ENCODE assay signal across 32 mouse cellular contexts in the genomic region with DNA sequence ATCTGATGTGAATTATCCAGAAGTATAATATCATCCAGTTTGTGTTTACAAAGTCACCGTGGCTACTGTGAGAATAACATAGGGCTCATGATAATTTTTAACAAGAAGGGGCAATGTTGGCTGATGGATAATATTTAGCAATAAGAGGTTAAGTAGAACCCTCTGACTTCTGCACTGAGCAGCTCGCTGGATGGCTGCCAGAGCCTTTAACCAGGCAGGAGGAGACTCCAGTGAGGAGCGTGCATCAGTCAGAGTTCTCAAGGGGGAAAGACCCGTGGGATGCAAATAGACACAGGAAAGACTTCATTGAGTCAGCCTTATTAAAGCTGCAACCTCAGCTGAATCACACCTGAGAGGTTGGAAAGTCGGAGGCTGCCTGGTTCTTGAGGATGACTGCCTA. TPM values are rescaled to one million over a fixed set of nuclear protein-coding genes. Genes with fewer than 3 reads are reported as not detected.
DNase-seq lines count a peak whose midpoint lies in the region; ATAC-seq and TF ChIP-seq lines count a peak whose summit lies in the region.
"Had no signal": no experiment of that assay in that cellular context is flagged by ENCODE, and none has a peak within 500 bp of the region (broad histone marks: within the 10 kb centered on the region; RNA-seq: fewer than 3 reads in every experiment).

No protein-coding gene starts in this region.

- WGBS in kidney, embryonic 16.5 days: 70% methylated on average over 5 of the region's 5 CpGs
- 48% methylated on average over 5 of the region's 5 CpGs for WGBS in lung, embryonic 14.5 days
- 59% methylated on average over 5 of the region's 5 CpGs for WGBS in kidney, postnatal 0 days

- no peak overlapping the region for H3K27ac ChIP-seq in kidney, embryonic 16.5 days (ENCODE audit: low read length)
- H3K27ac ChIP-seq in lung, embryonic 14.5 days (ENCODE audit: low read depth): no peak overlapping the region
- H3K27ac ChIP-seq in kidney, postnatal 0 days: no peak overlapping the region
- H3K27ac ChIP-seq: forebrain, embryonic 13.5 days; heart, embryonic 10.5 days; hindbrain, embryonic 13.5 days; limb, embryonic 12.5 days; liver, embryonic 15.5 days; midbrain, embryonic 12.5 days; neural tube, embryonic 15.5 days; stomach, embryonic 15.5 days had no signal

- DNase-seq in kidney, adult 11 months: peak; percentile 54
- DNase-seq in lung, embryonic 14.5 days: peak; percentile 2
- no peak for DNase-seq in lung, adult 18-20 months
- DNase-seq in kidney, postnatal 0 days (ENCODE audit: low spot score): peak; percentile 3
- peak; percentile 48 to 72 for DNase-seq in kidney, postnatal 36 days
- no peak for DNase-seq in spleen, postnatal 14 days (ENCODE audit: low spot score in 2 of 2)
- DNase-seq in thymus, postnatal 14 days: no peak
- DNase-seq: adrenal gland, postnatal 36 days; B cell, adult 2 months; cerebellum, adult 11 months; cerebellum, adult 9-10 months; gastrocnemius, postnatal 14 days; heart, adult 11 months; heart, postnatal 36 days; lung, postnatal 36 days; retina, postnatal 1 day; right cerebral cortex, postnatal 14 days had no signal

- ATAC-seq in kidney, embryonic 16.5 days (ENCODE audit: low FRiP score, low TSS enrichment): no peak
- no peak for ATAC-seq in lung, embryonic 14.5 days (ENCODE audit: insufficient read depth)
- no peak; the same call in 1 of the 2 replicates for ATAC-seq in kidney, postnatal 0 days (replicated peaks; ENCODE audit: low FRiP score, low read depth)
- ATAC-seq: forebrain, embryonic 13.5 days; intestine, postnatal 0 days had no signal

- no peaks in the 10 kb centered on the region for H3K36me3 ChIP-seq in kidney, embryonic 16.5 days (ENCODE audit: insufficient read depth, low read length)
- H3K36me3 ChIP-seq in lung, embryonic 14.5 days (ENCODE audit: insufficient read depth): no peaks in the 10 kb centered on the region
- H3K36me3 ChIP-seq in kidney, postnatal 0 days (ENCODE audit: insufficient read depth, low read length): no peaks in the 10 kb centered on the region
- H3K36me3 ChIP-seq: heart, embryonic 10.5 days; hindbrain, embryonic 13.5 days; limb, embryonic 12.5 days; liver, embryonic 15.5 days; midbrain, embryonic 12.5 days; neural tube, embryonic 15.5 days; stomach, embryonic 15.5 days had no signal

- H3K4me3 ChIP-seq in kidney, embryonic 16.5 days (ENCODE audit: low read length): no peak overlapping the region
- no peak overlapping the region for H3K4me3 ChIP-seq in lung, embryonic 14.5 days (ENCODE audit: low read depth, low read length)
- no peak overlapping the region for H3K4me3 ChIP-seq in kidney, postnatal 0 days (replicated peaks; ENCODE audit: low read depth, low read length)
- H3K4me3 ChIP-seq: forebrain, embryonic 13.5 days; heart, embryonic 10.5 days; hindbrain, embryonic 13.5 days; limb, embryonic 12.5 days; liver, embryonic 15.5 days; midbrain, embryonic 12.5 days; neural tube, embryonic 15.5 days; stomach, embryonic 15.5 days had no signal

- H3K4me1 ChIP-seq in kidney, embryonic 16.5 days (ENCODE audit: insufficient read depth, low read length): no peaks in the 10 kb centered on the region
- no peaks in the 10 kb centered on the region for H3K4me1 ChIP-seq in lung, embryonic 14.5 days (ENCODE audit: insufficient read depth)
- no peaks in the 10 kb centered on the region for H3K4me1 ChIP-seq in kidney, postnatal 0 days (replicated peaks; ENCODE audit: insufficient read depth, low read length)
- H3K4me1 ChIP-seq: forebrain, embryonic 13.5 days; hindbrain, embryonic 13.5 days; limb, embryonic 12.5 days; liver, embryonic 15.5 days; midbrain, embryonic 12.5 days; stomach, embryonic 15.5 days had no signal

- no peaks in the 10 kb centered on the region for H3K9me3 ChIP-seq in kidney, embryonic 16.5 days (ENCODE audit: low read length)
- H3K9me3 ChIP-seq in lung, embryonic 14.5 days (ENCODE audit: low read depth, low read length): no peaks in the 10 kb centered on the region
- H3K9me3 ChIP-seq in kidney, postnatal 0 days (replicated peaks; ENCODE audit: low read length): no peaks in the 10 kb centered on the region
- H3K9me3 ChIP-seq: forebrain, embryonic 13.5 days; heart, embryonic 10.5 days; hindbrain, embryonic 13.5 days; limb, embryonic 12.5 days; liver, embryonic 15.5 days; midbrain, embryonic 12.5 days; neural tube, embryonic 15.5 days; stomach, embryonic 15.5 days had no signal

- TF ChIP-seq CTCF in lung, embryonic 14.5 days (IDR thresholded peaks at IDR 0.05; ENCODE audit: low read depth): no peak
- TF ChIP-seq CTCF in kidney, postnatal 0 days (IDR thresholded peaks at IDR 0.05; ENCODE audit: low read depth): no peak

- H3K27me3 ChIP-seq in kidney, embryonic 16.5 days (ENCODE audit: insufficient read depth, low read length): no peaks in the 10 kb centered on the region
- no peaks in the 10 kb centered on the region for H3K27me3 ChIP-seq in lung, embryonic 14.5 days (ENCODE audit: insufficient read depth, low read length)
- no peaks in the 10 kb centered on the region for H3K27me3 ChIP-seq in kidney, postnatal 0 days (ENCODE audit: insufficient read depth, low read length)
- H3K27me3 ChIP-seq: forebrain, embryonic 13.5 days; hindbrain, embryonic 13.5 days; limb, embryonic 12.5 days; liver, embryonic 15.5 days; midbrain, embryonic 12.5 days; neural tube, embryonic 15.5 days; stomach, embryonic 15.5 days had no signal

- H3K9ac ChIP-seq in kidney, embryonic 16.5 days (replicated peaks; ENCODE audit: low read length): no peak overlapping the region
- no peak overlapping the region for H3K9ac ChIP-seq in lung, embryonic 14.5 days
- no peak overlapping the region for H3K9ac ChIP-seq in kidney, postnatal 0 days (ENCODE audit: low read depth, low read length)
- H3K9ac ChIP-seq: forebrain, embryonic 13.5 days; hindbrain, embryonic 13.5 days; limb, embryonic 12.5 days; liver, embryonic 15.5 days; midbrain, embryonic 12.5 days; neural tube, embryonic 15.5 days; stomach, embryonic 15.5 days had no signal

- H3K4me2 ChIP-seq in kidney, embryonic 16.5 days (replicated peaks; ENCODE audit: low read depth, low read length): no peak overlapping the region
- H3K4me2 ChIP-seq in lung, embryonic 14.5 days: no peak overlapping the region
- no peak overlapping the region for H3K4me2 ChIP-seq in kidney, postnatal 0 days (ENCODE audit: low read length)
- H3K4me2 ChIP-seq: forebrain, embryonic 13.5 days; hindbrain, embryonic 13.5 days; limb, embryonic 12.5 days; liver, embryonic 15.5 days; midbrain, embryonic 12.5 days; neural tube, embryonic 15.5 days; stomach, embryonic 15.5 days had no signal

RNA-seq across cellular contexts. Expression of gene Gm5416, which starts 6.4 kb away (rescaled TPM):
- 0.74 TPM in 1 of 2 replicates, not detected in the other for polyA plus RNA-seq in kidney, embryonic 16.5 days (2015; fragmentation: Nextera tagmentation; extraction: Ambion mirVana)
- polyA plus RNA-seq in lung, embryonic 14.5 days (2014; fragmentation: Nextera tagmentation; extraction: Ambion mirVana): not detected in 2 replicates
- polyA plus RNA-seq in kidney, postnatal 0 days (2015; fragmentation: Nextera tagmentation; extraction: Ambion mirVana): 0.88 and 1.7 TPM in 2 replicates
- polyA plus RNA-seq: forebrain, embryonic 13.5 days; heart, embryonic 10.5 days; heart, embryonic 16.5 days; hindbrain, embryonic 13.5 days; intestine, postnatal 0 days; limb, embryonic 12.5 days; liver, adult 2 months; lung, embryonic 16.5 days; midbrain, embryonic 12.5 days; neural tube, embryonic 15.5 days; small intestine, adult 2 months; urinary bladder, adult 2 months had no signal

RNA-seq across cellular contexts. Expression of gene 2010005H15Rik, which starts 17.4 kb away (rescaled TPM):
- polyA plus RNA-seq in kidney, embryonic 16.5 days (2015; fragmentation: Nextera tagmentation; extraction: Ambion mirVana): not detected in 2 replicates
- polyA plus RNA-seq in lung, embryonic 14.5 days (2014; fragmentation: Nextera tagmentation; extraction: Ambion mirVana): 0.34 TPM in 1 of 2 replicates, not detected in the other
- polyA plus RNA-seq in kidney, postnatal 0 days (2015; fragmentation: Nextera tagmentation; extraction: Ambion mirVana): 3.5 and 4.5 TPM in 2 replicates
- polyA plus RNA-seq: forebrain, embryonic 13.5 days; heart, embryonic 10.5 days; heart, embryonic 16.5 days; limb, embryonic 12.5 days; liver, adult 2 months; midbrain, embryonic 12.5 days; neural tube, embryonic 15.5 days; small intestine, adult 2 months had no signal

RNA-seq across cellular contexts. Expression of gene Gm5483, which starts 19.8 kb away (rescaled TPM):
- polyA plus RNA-seq in kidney, embryonic 16.5 days (2015; fragmentation: Nextera tagmentation; extraction: Ambion mirVana): 1.6 and 1.7 TPM in 2 replicates
- 0.70 and 2.7 TPM in 2 replicates for polyA plus RNA-seq in lung, embryonic 14.5 days (2014; fragmentation: Nextera tagmentation; extraction: Ambion mirVana)
- 9.6 and 11.5 TPM in 2 replicates for polyA plus RNA-seq in kidney, postnatal 0 days (2015; fragmentation: Nextera tagmentation; extraction: Ambion mirVana)
- polyA plus RNA-seq: heart, embryonic 10.5 days; liver, adult 2 months; small intestine, adult 2 months; urinary bladder, adult 2 months had no signal

RNA-seq across cellular contexts. Expression of gene Stfa2l1, which starts 47.2 kb away (rescaled TPM):
- polyA plus RNA-seq in kidney, embryonic 16.5 days (2015; fragmentation: Nextera tagmentation; extraction: Ambion mirVana): 1.0 TPM in 2 replicates
- not detected in 2 replicates for polyA plus RNA-seq in lung, embryonic 14.5 days (2014; fragmentation: Nextera tagmentation; extraction: Ambion mirVana)
- polyA plus RNA-seq in kidney, postnatal 0 days (2015; fragmentation: Nextera tagmentation; extraction: Ambion mirVana): 4.7 and 5.1 TPM in 2 replicates
- polyA plus RNA-seq: forebrain, embryonic 13.5 days; heart, embryonic 10.5 days; hindbrain, embryonic 13.5 days; limb, embryonic 12.5 days; liver, adult 2 months; midbrain, embryonic 12.5 days; small intestine, adult 2 months; urinary bladder, adult 2 months had no signal

Comparison
In these comparisons a context has a peak if more than half of its experiments do, and no peak if none do; other contexts are left out.
1. DNase-seq: peak in kidney, adult 11 months (single experiment), lung, embryonic 14.5 days (single experiment), kidney, postnatal 0 days (single experiment) and kidney, postnatal 36 days (2 of 2); none in lung, adult 18-20 months (0 of 2), spleen, postnatal 14 days (0 of 2) and thymus, postnatal 14 days (single experiment).